Mouse (Mus musculus): ENCODE results near the gene Fpgt. TPM values are rescaled to one million over a fixed set of nuclear protein-coding genes. Genes with fewer than 3 reads are reported as not detected.

Gene Fpgt
- polyA plus RNA-seq (2016; fragmentation: Nextera tagmentation; extraction: Ambion mirVana): 15.5 and 16.4 TPM in 2 replicates

DNA sequence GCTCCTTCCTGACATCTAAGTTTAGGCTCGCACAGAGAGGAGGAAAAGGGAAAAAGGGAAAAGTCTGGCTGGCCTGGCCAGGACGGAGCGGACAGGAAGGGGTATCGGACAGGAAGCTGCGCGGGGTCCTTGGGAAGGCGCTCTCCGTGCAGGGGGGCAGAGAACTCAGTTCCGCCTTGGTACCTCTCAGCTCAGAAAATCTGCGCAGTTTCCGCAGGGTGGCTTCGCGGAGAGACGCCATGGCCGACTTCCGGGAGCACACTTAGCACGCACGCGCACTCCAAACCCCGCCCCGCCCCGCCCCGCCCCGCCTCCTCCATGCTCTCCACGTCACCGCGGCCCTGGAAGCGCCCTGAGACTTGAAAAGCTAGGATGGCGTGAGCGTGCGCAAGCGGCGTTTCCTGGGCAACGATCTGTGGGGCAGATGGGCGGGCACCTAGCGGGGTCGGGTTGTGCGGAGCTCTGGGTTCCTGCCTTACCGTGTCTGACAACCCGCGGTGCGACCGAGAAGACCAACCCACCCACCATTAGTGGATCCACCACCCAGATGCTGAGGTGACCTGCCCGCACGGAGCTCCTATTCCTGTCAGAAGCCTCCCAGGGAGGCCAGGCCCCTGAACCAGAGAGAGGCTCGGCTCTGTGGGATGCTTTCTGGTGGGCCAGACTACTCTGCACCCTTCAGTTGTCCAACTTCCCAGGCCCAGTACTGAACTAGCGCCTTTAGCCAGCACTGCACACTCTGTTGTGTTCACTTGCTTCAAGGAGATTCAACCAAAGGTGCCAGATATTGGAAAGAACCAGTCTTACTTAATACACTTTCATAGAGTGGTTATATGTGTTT is at the start of gene Fpgt, which contains the start of gene Lrriq3:
Gene Fpgt (minus strand): TSS at position 288 of the 841 bp plus-strand sequence.
Gene Lrriq3 (plus strand): TSS at position 319 of the 841 bp plus-strand sequence.
- Histone ChIP-seq H3K4me1 (peaks cover 12% of the 10 kb centered on the region), H3K36me3 (replicated peaks) (peaks cover 11% of the 10 kb centered on the region; the same call in 1 of the 2 replicates), H3K4me3 (peak within 1 kb of the TSS; percentile 70), H3K27me3 (ENCODE audit: poor library complexity, severe bottlenecking) (no peaks in the 10 kb centered on the region), H3K27ac (peak within 1 kb of the TSS; percentile 92), H3K9me3 (no peaks in the 10 kb centered on the region)
- DNase-seq (ENCODE audit: extremely low spot score, low spot score): peak; percentile 95
- under 1% methylated on average over 47 of the region's 47 CpGs for WGBS

DNA sequence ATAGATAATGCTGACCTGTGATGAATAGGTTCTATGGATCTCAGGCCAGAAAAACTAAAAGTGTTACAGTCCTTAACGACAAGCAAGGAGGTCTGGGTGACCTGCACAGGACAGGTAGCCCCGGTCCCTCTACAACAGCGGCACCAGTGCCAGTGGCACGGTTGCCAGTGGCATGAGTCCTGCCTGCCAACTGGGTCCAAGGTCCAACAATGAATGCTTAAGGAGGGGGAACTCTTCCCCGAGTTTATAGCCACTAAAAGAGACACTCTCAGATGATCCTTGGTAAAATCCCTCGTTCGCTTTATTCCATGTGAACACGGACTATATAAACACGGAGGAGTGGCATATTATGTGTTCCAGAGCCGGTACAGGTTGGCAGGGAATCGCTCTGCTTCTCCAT is 47.8 kb upstream of the Fpgt start:
- Histone ChIP-seq H3K27ac (no peak overlapping the region), H3K4me3 (no peak overlapping the region), H3K27me3 (ENCODE audit: poor library complexity, severe bottlenecking) (no peaks in the 10 kb centered on the region), H3K4me1 (no peaks in the 10 kb centered on the region), H3K9me3 (no peaks in the 10 kb centered on the region), H3K36me3 (replicated peaks) (no peaks in the 10 kb centered on the region)
- 90% methylated on average over 11 of the region's 11 CpGs for WGBS
- no peak for DNase-seq (ENCODE audit: extremely low spot score, low spot score)

DNA sequence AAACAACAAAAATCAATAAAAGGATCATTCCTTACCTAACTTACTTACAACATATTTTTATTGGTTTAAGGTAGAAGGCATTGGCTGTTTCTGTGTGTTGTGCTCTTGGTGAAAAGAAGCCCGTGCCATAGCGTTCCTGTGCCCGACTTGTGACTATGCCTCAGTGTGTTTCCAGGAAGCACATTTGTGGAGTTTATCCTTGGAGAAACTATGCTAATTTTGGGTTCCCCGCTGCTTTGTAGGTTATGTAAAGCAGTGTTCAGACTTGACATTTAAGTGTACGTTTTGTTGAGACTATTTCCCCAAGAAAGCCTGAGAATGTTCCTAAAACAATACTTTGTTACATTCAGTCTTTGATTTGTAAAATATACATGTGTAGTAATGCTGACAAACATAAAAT is 44.5 kb upstream of the Fpgt start:
- H3K4me3 ChIP-seq: no peak overlapping the region
- no peaks in the 10 kb centered on the region for H3K27me3 ChIP-seq (ENCODE audit: poor library complexity, severe bottlenecking)
- H3K27ac ChIP-seq: no peak overlapping the region
- H3K4me1 ChIP-seq: no peaks in the 10 kb centered on the region
- DNase-seq (ENCODE audit: extremely low spot score, low spot score): no peak
- H3K9me3 ChIP-seq: no peaks in the 10 kb centered on the region
- no peaks in the 10 kb centered on the region for H3K36me3 ChIP-seq (replicated peaks)
- WGBS: 92% methylated on average over 5 of the region's 5 CpGs

DNA sequence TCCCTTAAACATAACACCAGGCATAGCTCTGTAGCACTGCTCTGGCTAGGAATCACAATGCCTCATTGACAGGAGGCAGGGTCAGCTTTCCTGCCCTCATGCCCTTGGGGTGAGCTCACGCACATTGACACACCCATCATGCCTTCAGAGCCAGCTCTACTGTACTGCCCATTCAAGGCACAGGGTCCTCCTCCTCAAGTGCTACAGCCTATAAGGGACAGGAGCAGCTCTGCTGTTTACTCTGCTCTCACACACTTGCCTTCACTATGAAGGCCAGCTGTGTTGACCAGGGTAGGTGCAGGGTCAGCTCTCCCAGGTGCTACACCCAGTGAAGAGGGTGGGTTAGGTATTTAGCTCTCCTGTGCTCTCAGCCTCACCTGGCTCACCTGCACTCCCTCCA is 12.8 kb upstream of the Fpgt start:
- Histone ChIP-seq H3K27me3 (ENCODE audit: poor library complexity, severe bottlenecking) (no peaks in the 10 kb centered on the region), H3K4me1 (no peaks in the 10 kb centered on the region), H3K27ac (no peak overlapping the region), H3K9me3 (no peaks in the 10 kb centered on the region), H3K36me3 (replicated peaks) (no peaks in the 10 kb centered on the region), H3K4me3 (no peak overlapping the region)
- no peak for DNase-seq (ENCODE audit: extremely low spot score, low spot score)
- 62% methylated on average over 1 of the region's 1 CpGs for WGBS

DNA sequence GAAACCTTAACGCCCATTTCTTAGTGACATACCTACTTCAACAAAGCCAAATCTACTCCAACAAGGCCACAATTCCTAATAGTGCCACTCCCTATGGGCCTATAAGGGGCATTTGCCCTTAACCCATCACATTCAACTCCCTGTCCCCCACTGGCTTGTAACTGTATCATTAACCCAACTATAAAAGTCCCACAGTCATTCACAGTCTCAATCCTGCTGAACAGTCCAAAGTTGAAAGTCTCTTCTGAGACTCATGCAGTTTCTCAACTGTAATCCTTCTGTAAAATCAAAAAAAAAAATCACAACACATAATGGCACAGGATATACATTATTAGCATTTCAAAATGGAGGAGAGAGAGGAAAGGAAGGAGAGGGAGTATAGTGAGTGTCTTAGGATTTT is 6.1 kb upstream of the Fpgt start:
- H3K27me3 ChIP-seq (ENCODE audit: poor library complexity, severe bottlenecking): no peaks in the 10 kb centered on the region
- 96% methylated on average over 1 of the region's 1 CpGs for WGBS

DNA sequence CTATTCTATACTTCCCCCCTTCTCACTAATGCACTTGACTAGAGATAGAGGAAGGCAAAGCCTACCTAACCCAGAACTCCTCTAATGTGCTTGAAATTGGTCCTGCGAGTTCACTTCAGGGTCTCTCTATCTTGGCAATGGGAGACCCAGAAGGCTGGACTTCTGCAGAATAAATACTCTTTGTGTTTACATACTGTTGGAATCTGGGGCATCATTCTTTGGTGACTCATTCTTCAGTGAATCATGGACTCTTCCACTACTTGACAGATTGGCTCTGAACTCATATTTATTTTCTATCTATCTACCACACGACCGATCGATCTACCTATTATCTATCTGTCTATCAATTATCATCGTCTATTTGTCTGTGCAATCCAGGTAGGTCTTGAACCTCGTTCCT is 1.1 kb downstream of the Fpgt start:
- Histone ChIP-seq H3K9me3 (no peaks in the 10 kb centered on the region), H3K4me3 (peak overlapping the region; percentile 70), H3K27ac (no peak overlapping the region), H3K36me3 (replicated peaks) (peaks cover 22% of the 10 kb centered on the region), H3K4me1 (peaks cover 12% of the 10 kb centered on the region), H3K27me3 (ENCODE audit: poor library complexity, severe bottlenecking) (no peaks in the 10 kb centered on the region)
- 96% methylated on average over 6 of the region's 6 CpGs for whole genome bisulfite sequencing
- DNase-seq (ENCODE audit: extremely low spot score, low spot score): no peak

More for the DNA sequence above, 6.1 kb upstream of the Fpgt start:
- no peak overlapping the region for H3K4me3 ChIP-seq
- H3K4me1 ChIP-seq: no peaks in the 10 kb centered on the region
- DNase-seq (ENCODE audit: extremely low spot score, low spot score): no peak
- no peaks in the 10 kb centered on the region for H3K36me3 ChIP-seq (replicated peaks)
- H3K9me3 ChIP-seq: no peaks in the 10 kb centered on the region
- no peak overlapping the region for H3K27ac ChIP-seq

DNA sequence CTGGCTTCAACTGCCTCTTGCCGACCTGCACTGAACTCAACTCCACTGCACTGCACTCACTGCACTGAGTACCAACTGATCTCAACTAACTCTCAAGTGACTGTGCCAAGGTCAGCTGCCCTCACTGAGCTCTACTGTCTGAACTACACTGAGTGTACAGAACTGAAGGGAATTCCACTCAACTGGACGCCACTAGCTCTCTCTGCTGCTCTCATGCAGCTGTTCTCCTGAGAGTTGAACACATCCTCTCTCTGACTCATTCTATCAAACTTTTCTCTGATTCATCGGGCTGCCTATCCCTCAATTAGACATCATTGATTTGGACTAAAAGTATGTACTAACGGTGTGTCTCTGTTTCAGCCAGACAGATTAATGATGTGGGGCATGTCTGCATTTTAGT is 15.3 kb downstream of the Fpgt start:
- DNase-seq (ENCODE audit: extremely low spot score, low spot score): no peak
- Histone ChIP-seq H3K9me3 (no peaks in the 10 kb centered on the region), H3K27me3 (ENCODE audit: poor library complexity, severe bottlenecking) (no peaks in the 10 kb centered on the region), H3K4me3 (no peak overlapping the region), H3K4me1 (no peaks in the 10 kb centered on the region), H3K27ac (no peak overlapping the region), H3K36me3 (replicated peaks) (no peaks in the 10 kb centered on the region)
- WGBS: 90% methylated on average over 4 of the region's 4 CpGs

DNA sequence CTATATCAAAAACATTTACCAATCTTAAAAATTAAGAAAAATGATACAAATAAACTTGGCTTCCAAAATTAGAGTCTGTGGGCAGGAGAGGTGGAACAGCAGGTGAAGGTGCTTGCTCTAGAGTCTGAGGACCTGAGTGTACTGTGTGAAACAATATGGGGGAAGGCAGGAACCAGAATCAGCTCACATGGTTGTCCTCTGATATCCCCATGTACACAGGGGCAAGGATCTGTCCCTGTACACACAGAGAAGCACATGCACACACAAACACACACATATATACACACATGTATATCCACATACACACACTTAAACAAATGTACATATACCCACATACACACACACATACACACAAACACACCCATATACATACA is 33.8 kb downstream of the Fpgt start:
- Histone ChIP-seq H3K4me3 (no peak overlapping the region), H3K27ac (no peak overlapping the region), H3K9me3 (no peaks in the 10 kb centered on the region), H3K36me3 (replicated peaks) (no peaks in the 10 kb centered on the region), H3K4me1 (no peaks in the 10 kb centered on the region), H3K27me3 (ENCODE audit: poor library complexity, severe bottlenecking) (no peaks in the 10 kb centered on the region)
- no peak for DNase-seq (ENCODE audit: extremely low spot score, low spot score)

DNA sequence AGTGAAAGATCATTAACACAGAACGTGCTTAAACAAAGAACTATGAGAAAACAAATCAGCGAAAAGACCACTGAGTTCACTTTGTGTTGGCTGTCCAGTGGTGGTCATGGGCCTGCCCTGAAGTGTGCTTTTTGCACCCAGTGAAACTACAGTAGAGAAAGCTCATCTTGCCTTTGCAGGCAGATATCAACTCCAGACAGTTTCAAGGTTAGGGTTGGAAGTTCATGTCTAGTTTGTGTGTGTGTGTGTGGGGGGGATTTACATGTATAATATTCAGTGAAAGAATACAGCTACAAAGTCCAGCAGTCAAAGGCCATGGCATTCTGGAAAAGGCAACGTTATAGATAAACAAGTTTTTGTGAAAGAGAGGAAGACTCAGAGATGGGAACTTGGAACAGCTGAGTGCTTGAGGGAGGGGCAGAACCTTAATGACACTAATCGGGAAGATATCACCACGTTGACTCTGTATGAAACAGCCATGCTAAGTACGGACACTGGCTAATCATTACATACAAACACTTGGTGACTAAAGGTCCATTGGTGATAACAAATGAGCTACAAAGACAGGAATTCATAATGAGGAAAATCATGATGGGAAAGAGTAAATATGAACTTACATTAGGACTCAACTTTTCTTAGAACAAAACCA is 34.3 kb downstream of the Fpgt start:
- H3K36me3 ChIP-seq (replicated peaks): no peaks in the 10 kb centered on the region

DNA sequence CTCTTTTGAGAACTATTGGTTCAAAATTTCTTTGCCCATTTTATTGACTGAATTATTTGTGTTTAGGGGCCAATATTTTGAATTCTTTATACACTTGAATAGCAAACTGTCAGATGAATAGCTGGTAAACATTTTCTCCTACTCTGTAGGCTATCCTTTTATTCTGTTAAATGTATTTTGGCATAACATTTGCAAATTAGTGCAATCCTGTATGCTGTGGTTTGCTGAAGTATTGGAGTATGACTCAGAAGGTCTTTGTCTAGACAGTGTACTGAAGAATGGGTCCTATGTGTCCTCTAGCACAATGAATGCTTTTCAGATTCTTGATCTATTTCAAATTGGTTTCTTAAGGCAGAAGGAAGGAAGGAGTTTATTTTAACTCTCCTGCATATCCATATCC is 35.6 kb downstream of the Fpgt start:
- no peaks in the 10 kb centered on the region for H3K27me3 ChIP-seq (ENCODE audit: poor library complexity, severe bottlenecking)
- no peak for DNase-seq (ENCODE audit: extremely low spot score, low spot score)
- no peaks in the 10 kb centered on the region for H3K9me3 ChIP-seq
- H3K36me3 ChIP-seq (replicated peaks): no peaks in the 10 kb centered on the region
- H3K27ac ChIP-seq: no peak overlapping the region
- no peak overlapping the region for H3K4me3 ChIP-seq
- H3K4me1 ChIP-seq: no peaks in the 10 kb centered on the region

More for the DNA sequence above, 34.3 kb downstream of the Fpgt start:
- Histone ChIP-seq H3K9me3 (no peaks in the 10 kb centered on the region), H3K27ac (no peak overlapping the region), H3K4me1 (no peaks in the 10 kb centered on the region), H3K4me3 (no peak overlapping the region), H3K27me3 (ENCODE audit: poor library complexity, severe bottlenecking) (no peaks in the 10 kb centered on the region)
- 86% methylated on average over 6 of the region's 6 CpGs for WGBS
- DNase-seq (ENCODE audit: extremely low spot score, low spot score): no peak

DNA sequence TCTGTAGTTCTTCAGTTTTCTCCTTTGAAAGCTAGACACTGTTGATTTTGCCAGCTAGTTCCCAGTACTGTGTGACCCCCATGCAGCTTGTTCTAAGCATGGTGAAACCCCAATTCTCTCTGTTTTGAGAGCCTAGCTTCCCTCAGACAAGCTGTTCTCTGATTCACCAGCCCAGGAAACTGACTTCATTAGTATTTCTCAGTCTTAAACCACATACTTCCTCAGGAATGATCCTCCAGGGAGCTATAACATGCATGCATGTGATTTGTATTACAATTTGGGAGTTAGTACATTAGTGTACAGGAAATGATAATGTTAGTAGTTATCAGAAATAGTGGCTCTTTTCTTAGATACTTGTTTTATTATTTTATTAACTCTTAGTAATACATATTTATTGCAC is 36.6 kb downstream of the Fpgt start:
- Histone ChIP-seq H3K4me1 (no peaks in the 10 kb centered on the region), H3K36me3 (replicated peaks) (no peaks in the 10 kb centered on the region), H3K4me3 (no peak overlapping the region), H3K27ac (no peak overlapping the region), H3K9me3 (no peaks in the 10 kb centered on the region), H3K27me3 (ENCODE audit: poor library complexity, severe bottlenecking) (no peaks in the 10 kb centered on the region)
- DNase-seq (ENCODE audit: extremely low spot score, low spot score): no peak

DNA sequence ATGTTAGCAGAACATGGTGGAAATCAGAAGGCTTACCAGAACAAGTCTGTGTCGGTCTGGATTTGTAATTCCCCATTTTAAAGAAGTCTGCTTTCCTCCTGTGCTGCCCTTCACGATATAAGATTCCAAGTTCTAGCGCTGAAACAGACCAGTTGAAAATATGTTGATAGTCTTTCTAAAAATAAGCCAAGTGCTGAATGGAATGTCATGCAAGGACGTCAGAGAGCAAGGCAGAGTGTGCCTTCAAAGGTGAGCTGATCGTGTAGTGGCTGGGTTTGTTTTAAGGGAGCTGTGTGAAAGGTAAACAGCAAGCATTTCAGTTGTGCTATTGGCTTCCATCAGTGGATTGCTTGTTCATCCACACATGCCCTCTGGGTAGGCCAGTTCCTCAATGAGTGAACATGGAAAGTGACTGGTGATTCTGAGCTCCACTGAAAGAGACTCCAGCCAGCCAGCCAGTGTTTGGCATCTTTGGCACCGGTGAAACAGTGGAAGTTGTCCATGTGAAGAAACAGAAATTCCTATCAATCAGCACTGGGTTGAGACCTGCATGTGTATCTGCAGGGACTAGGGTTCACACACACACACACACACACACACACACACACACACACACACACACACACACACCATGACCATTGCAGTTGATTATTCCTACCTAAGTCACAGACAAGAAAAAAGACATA is 37.8 kb downstream of the Fpgt start, which contains the start of gene Tnni3k:
Gene Tnni3k (minus strand): TSS at position 177 of the 686 bp plus-strand sequence.
- no peak within 1 kb of the TSS for H3K4me3 ChIP-seq
- H3K9me3 ChIP-seq: no peaks in the 10 kb centered on the region
- DNase-seq (ENCODE audit: extremely low spot score, low spot score): no peak
- 79% methylated on average over 6 of the region's 6 CpGs for WGBS
- no peak within 1 kb of the TSS for H3K27ac ChIP-seq
- H3K27me3 ChIP-seq (ENCODE audit: poor library complexity, severe bottlenecking): no peaks in the 10 kb centered on the region
- no peaks in the 10 kb centered on the region for H3K4me1 ChIP-seq
- H3K36me3 ChIP-seq (replicated peaks): no peaks in the 10 kb centered on the region

DNA sequence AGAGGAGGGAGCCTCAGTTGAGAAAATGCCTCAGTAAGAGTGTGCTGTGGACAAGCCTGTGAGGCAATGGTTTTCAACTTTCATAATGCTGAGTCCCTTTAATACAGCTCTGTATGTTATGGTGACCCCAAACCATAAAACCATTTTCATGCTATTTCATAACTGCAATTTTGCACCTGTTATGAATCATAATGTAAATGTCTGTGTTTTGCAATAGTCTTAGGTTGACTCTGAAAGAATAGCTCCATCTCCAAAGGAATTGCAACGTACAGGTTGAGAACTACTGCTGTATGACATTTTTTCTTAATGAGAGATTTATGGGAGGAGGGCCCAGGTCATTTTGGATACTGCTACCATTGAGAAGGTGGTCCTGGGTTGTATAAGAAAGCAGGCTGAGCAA is 40.0 kb downstream of the Fpgt start:
- Histone ChIP-seq H3K4me3 (no peak overlapping the region), H3K27me3 (ENCODE audit: poor library complexity, severe bottlenecking) (no peaks in the 10 kb centered on the region), H3K27ac (no peak overlapping the region), H3K36me3 (replicated peaks) (no peaks in the 10 kb centered on the region), H3K9me3 (no peaks in the 10 kb centered on the region), H3K4me1 (no peaks in the 10 kb centered on the region)
- WGBS: 70% methylated on average over 1 of the region's 1 CpGs
- no peak for DNase-seq (ENCODE audit: extremely low spot score, low spot score)
